Mouse (Mus musculus) ovary, adult 2 months (tissue): ENCODE results near the gene Smim14. TPM values are rescaled to one million over a fixed set of nuclear protein-coding genes. Genes with fewer than 3 reads are reported as not detected.

Experiments
- polyA plus RNA-seq: library from polyadenylated mRNA; depleted of rRNA; stranded (reverse); fragments of >200 nt; gene quantifications from 2 replicates; pipeline ENCODE4 v1.2.3, GENCODE M21; 2012; rRNA removed

The Smim14 gene
- polyA plus RNA-seq: 155 and 181 TPM in 2 replicates

DNA sequence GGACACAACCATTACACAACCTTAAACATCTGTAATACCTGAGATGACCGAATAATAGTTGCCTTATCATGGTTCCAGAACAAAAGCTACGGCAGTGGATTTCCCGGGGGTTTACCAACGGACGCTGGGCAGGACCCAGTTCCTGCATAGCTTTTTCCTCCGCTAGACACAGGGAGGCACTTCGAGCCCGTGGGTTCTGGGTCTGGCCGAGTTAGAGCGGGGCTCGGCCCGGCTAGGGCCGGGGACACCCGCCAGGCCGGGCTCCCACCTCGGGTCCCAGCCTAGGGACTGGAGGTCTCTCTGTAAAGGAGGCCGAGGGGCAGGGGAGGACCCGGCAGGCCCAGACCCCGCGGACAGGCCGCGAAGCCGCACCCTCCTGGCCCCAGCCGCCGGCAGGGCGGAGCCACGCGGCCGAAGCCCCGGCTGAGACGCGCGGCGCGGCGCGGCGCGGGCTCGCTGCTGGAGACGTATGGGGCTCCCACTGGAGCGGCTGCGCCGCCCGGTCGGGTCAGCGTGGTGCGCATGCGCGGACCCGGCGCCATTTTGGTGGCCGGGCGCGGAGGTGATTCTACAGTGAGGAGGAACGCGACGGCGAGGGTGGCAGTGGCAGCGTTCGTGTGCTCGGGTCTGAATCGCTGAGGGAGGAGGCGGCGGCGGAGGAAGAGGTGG lies at the start of gene Smim14, which contains the start of gene Ube2k:
Gene Smim14 (minus strand): TSS at position 434 of the 669 bp plus-strand sequence.
Gene Ube2k (plus strand): TSS at position 483 of the 669 bp plus-strand sequence.

DNA sequence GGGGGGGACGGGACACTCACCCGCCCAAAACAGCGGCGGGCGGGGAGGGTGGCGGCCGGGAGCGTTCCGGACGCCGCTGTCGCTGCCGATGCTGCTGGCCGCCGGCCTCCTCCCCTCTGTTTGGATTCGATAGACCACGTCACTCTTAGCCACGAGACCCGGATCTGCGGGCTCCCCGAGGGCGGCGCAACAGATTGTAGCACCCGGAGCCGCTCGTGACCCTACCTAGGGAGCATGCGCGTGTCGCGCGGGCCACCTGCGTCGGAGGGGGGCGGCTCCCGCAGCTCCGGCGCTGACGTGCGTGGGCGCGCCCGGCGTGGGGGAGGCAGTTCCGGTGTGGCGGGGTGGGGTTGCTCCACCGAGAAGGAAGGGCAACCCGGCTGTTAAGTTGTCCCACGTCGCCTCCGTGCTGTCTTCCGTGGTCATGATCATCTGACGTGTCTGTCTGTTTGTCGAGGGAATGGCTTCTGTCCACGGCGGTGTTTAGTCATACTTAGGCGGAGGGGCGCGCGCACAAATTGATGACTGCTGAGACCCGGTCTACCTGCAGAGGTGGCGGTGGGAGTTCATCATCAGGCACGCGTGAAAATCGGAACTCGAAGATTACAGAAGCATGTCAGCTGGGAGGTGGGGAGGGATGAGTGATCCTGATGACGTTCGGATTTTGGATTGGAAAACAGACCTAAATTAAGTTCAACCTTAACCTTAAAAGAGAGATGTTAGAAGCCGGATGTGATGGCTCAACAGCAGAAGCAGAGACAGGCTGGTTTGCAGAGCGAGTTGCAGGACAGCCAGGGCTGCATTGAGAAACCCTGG lies 44.1 kb downstream of the Smim14 start, which contains the start of gene Gm43552:
Gene Gm43552 (minus strand): TSS at position 118 of the 816 bp plus-strand sequence.

DNA sequence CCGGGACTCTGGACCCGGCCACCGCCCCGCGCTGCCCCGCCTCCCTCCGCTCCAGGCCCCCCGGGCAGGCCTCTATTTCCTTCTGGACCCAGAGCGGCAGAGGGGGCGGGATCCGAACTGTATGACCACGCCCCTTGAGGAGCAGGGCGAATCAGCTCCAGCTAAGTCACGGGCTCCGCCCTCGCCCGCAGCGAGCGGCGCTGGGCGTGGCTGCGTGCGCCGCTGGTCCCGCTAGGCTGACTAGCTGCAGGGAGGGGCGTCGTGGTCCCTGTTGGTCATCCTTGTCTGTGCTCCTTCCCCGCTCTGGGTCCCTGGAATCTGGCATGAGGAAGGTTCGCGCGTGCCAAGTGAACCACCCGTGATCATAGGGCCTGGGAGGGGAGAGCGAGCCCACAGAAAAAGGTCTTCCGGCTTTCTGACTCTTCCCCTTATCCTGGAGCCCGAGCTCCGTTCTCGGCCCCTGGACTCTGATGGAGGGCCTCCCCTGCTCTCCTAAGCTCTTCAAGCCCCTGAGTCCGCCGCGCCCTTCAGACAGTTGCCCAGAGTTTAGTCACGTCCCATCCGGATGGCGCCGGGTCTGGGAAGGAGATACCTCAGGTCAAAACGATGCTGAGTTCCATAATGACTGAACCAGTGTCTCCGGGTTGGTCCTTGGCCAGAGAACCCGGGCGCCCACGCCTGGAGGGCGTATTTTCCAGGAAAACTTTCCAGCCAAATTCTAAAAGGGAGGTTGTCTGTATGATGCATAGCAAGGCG lies 101.0 kb downstream of the Smim14 start, which contains the start of gene Ugdh:
Gene Ugdh (minus strand): TSS at position 144 of the 756 bp plus-strand sequence.

Other genes starting within 250 kb of the Smim14 start
- gene Rfc1, start 201.5 kb downstream of the Smim14 start, polyA plus RNA-seq: 13.2 and 14.4 TPM in 2 replicates
- 2.1 and 2.2 TPM in 2 replicates for gene Klb, start 188.9 kb downstream of the Smim14 start, polyA plus RNA-seq
- gene Rpl9, start 145.7 kb downstream of the Smim14 start, polyA plus RNA-seq: 133 and 196 TPM in 2 replicates
- 8.3 and 10.8 TPM in 2 replicates for gene Lias, start 145.7 kb downstream of the Smim14 start, polyA plus RNA-seq
- 10.0 and 12.3 TPM in 2 replicates for gene Ugdh, start 101.2 kb downstream of the Smim14 start, polyA plus RNA-seq
- gene Gm43552, start 44.4 kb downstream of the Smim14 start, polyA plus RNA-seq: not detected in 2 replicates
- 16.1 and 16.6 TPM in 2 replicates for gene Ube2k, start within 50 bp of the Smim14 start, polyA plus RNA-seq
- 8.9 and 13.9 TPM in 2 replicates for gene Pds5a, start 161.1 kb upstream of the Smim14 start, polyA plus RNA-seq
- 9.6 and 14.5 TPM in 2 replicates for gene N4bp2, start 226.3 kb upstream of the Smim14 start, polyA plus RNA-seq